Comparison of ENCODE assay signal across 11 mouse cellular contexts in the genomic region with DNA sequence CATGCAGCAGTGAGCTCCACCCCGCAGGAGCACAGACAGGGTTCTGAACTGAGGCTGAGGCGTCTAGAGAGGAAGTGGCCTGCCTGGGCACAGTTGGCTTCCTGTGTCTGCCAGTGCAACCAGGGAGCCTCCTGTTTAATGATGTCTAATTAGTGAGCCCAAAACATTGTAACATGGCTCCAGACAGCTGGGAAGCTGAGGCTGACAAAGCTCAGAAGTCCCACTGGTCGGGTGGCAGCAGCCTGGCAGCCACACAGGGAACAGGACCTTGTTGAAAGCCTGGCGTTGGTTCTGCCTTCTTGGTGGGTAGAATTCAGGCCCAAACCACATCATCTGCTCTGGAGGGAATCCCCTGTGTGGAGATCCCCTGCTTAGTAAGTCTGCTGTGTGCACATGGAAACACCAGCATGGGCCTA. TPM values are rescaled to one million over a fixed set of nuclear protein-coding genes. Genes with fewer than 3 reads are reported as not detected.
DNase-seq lines count a peak whose midpoint lies in the region; ATAC-seq and TF ChIP-seq lines count a peak whose summit lies in the region.
"Had no signal": no experiment of that assay in that cellular context is flagged by ENCODE, and none has a peak within 500 bp of the region (broad histone marks: within the 10 kb centered on the region; RNA-seq: fewer than 3 reads in every experiment).

No protein-coding gene starts in this region.

- TF ChIP-seq CTCF in midbrain, postnatal 0 days (IDR thresholded peaks at IDR 0.05) = no peak

- no peak for DNase-seq in heart, adult 9 months (ENCODE audit: low spot score in 2 of 2)
- peak; percentile 76 for DNase-seq in A20 (ENCODE audit: low read depth, low spot score)
- peak; percentile 80 for DNase-seq in T-cell, adult 2 months (ENCODE audit: low spot score)
- peak; percentile 76 to 78 for DNase-seq in natural killer cell, adult 2 months (ENCODE audit: low spot score in 2 of 2)
- DNase-seq in midbrain, postnatal 0 days (ENCODE audit: low spot score) = no peak
- no peak for DNase-seq in adrenal gland, adult (ENCODE audit: inconsistent age in 2 of 2, low spot score in 1 of 2)
- DNase-seq in frontal cortex, adult 2 months (ENCODE audit: extremely low spot score in 1 of 2, low spot score in 1 of 2) = no peak
- DNase-seq: gastrocnemius, adult 2 months; right cerebral cortex, adult 18-20 months had no signal

- no peak overlapping the region for H3K4me2 ChIP-seq in heart, embryonic 15.5 days
- no peak overlapping the region for H3K4me2 ChIP-seq in midbrain, postnatal 0 days (ENCODE audit: low read depth, low read length, poor library complexity, severe bottlenecking)

- no peaks in the 10 kb centered on the region for H3K36me3 ChIP-seq in heart, embryonic 15.5 days
- H3K36me3 ChIP-seq in midbrain, postnatal 0 days (ENCODE audit: insufficient read depth, low read length) = no peaks in the 10 kb centered on the region

- WGBS in heart, embryonic 15.5 days = 64% methylated on average over 4 of the region's 4 CpGs
- WGBS in midbrain, postnatal 0 days = 73% methylated on average over 4 of the region's 4 CpGs

- 0 out of 2 replicates have a peak, but pooled peaks cover 2% of the 10 kb centered on the region for H3K27me3 ChIP-seq in heart, embryonic 15.5 days
- H3K27me3 ChIP-seq in midbrain, postnatal 0 days (ENCODE audit: insufficient read depth, low read length) = no peaks in the 10 kb centered on the region; the same call in 1 of the 2 replicates

- no peaks in the 10 kb centered on the region for H3K9me3 ChIP-seq in heart, embryonic 15.5 days (replicated peaks)
- H3K9me3 ChIP-seq in midbrain, postnatal 0 days (ENCODE audit: low read length) = no peaks in the 10 kb centered on the region

- peaks cover 45% of the 10 kb centered on the region for H3K4me1 ChIP-seq in heart, embryonic 15.5 days (replicated peaks)
- peaks cover 18% of the 10 kb centered on the region for H3K4me1 ChIP-seq in midbrain, postnatal 0 days (ENCODE audit: insufficient read depth, low read length)

- H3K9ac ChIP-seq in heart, embryonic 15.5 days = no peak overlapping the region
- no peak overlapping the region for H3K9ac ChIP-seq in midbrain, postnatal 0 days (replicated peaks; ENCODE audit: low read length, poor library complexity, severe bottlenecking)

- peak overlapping the region; percentile 58 for H3K27ac ChIP-seq in heart, embryonic 15.5 days
- no peak overlapping the region for H3K27ac ChIP-seq in midbrain, postnatal 0 days (ENCODE audit: low read depth, low read length)
- H3K27ac ChIP-seq: gastrocnemius, adult 2 months had no signal

- ATAC-seq in heart, embryonic 15.5 days (replicated peaks; ENCODE audit: insufficient number of reproducible peaks, insufficient read depth, low FRiP score, low read depth) = no peak
- no peak for ATAC-seq in midbrain, postnatal 0 days (ENCODE audit: low FRiP score)

- no peak overlapping the region for H3K4me3 ChIP-seq in heart, embryonic 15.5 days
- H3K4me3 ChIP-seq in midbrain, postnatal 0 days (ENCODE audit: low read depth, low read length) = no peak overlapping the region
- H3K4me3 ChIP-seq: gastrocnemius, adult 2 months had no signal

RNA-seq across cellular contexts. Expression of gene Fam83f, which starts 9.8 kb away (rescaled TPM):
- 0.21 and 1.1 TPM in 2 replicates for polyA plus RNA-seq in heart, embryonic 15.5 days (2015; fragmentation: Nextera tagmentation; extraction: Ambion mirVana)
- 0.93 and 2.3 TPM in 2 replicates for total RNA-seq in midbrain, postnatal 0 days (2014; rRNA removed)
- polyA plus RNA-seq in midbrain, postnatal 0 days (2015; fragmentation: Nextera tagmentation; extraction: Ambion mirVana) = 0.48 and 0.65 TPM in 2 replicates
- polyA plus RNA-seq in frontal cortex, adult 2 months (2012; rRNA removed) = 0.68 and 0.86 TPM in 2 replicates
- total RNA-seq: MEL had no signal

RNA-seq across cellular contexts. Expression of gene Tnrc6b, which starts 29.6 kb away (rescaled TPM):
- 22.7 and 24.7 TPM in 2 replicates for polyA plus RNA-seq in heart, embryonic 15.5 days (2015; fragmentation: Nextera tagmentation; extraction: Ambion mirVana)
- 30.0 and 39.0 TPM in 2 replicates for total RNA-seq in midbrain, postnatal 0 days (2014; rRNA removed)
- 21.5 and 26.3 TPM in 2 replicates for polyA plus RNA-seq in midbrain, postnatal 0 days (2015; fragmentation: Nextera tagmentation; extraction: Ambion mirVana)
- 21.4 and 43.0 TPM in 2 replicates for polyA plus RNA-seq in frontal cortex, adult 2 months (2012; rRNA removed)

Comparison
In these comparisons a context has a peak if more than half of its experiments do, and no peak if none do; other contexts are left out.
1. DNase-seq: peak in A20 (single experiment), T-cell, adult 2 months (single experiment) and natural killer cell, adult 2 months (2 of 2); none in heart, adult 9 months (0 of 2), midbrain, postnatal 0 days (single experiment), adrenal gland, adult (0 of 2) and frontal cortex, adult 2 months (0 of 2).